Comparison of ENCODE assay signal across 8 mouse cellular contexts in the genomic region with DNA sequence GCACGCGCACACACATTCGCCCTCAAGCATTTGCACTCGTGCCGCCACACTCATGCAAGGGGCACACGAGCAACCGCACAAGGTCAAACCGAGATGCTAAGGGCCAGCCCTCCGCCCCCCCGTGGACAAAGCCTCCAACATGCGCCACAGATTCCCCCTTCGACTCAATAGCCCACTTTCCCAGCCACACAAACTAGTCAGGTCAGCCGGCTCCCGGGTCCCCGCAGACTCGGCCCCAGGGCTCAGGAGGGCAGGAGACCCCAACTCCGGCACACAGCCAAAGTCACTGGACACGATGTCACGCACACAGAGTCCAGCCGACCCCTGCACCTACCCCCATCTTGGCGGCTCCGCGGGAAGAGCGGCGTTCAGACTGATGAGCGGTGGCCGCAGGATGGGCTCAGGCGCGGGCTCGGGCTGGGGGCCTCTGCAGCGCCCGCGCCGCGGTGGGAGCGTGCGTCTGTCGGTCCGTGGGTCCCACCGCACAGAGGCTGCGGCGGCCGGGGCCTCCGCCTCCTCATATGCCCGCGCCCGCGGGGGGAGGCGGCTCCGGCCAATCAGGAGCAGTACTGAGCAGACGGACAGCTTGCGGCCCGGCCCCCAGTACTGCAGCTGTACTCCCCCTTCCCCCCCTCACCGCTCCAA. TPM values are rescaled to one million over a fixed set of nuclear protein-coding genes. Genes with fewer than 3 reads are reported as not detected.
DNase-seq lines count a peak whose midpoint lies in the region; ATAC-seq lines count a peak whose summit lies in the region.

TSS of gene Atp1a3 (minus strand) at position 538 of the 645 bp plus-strand sequence.

- peak within 1 kb of the TSS; percentile 93 for H3K27ac ChIP-seq in forebrain, embryonic 12.5 days
- no peak within 1 kb of the TSS for H3K27ac ChIP-seq in liver, embryonic 16.5 days (ENCODE audit: low read length)

- peaks cover 68% of the 10 kb centered on the region for H3K27me3 ChIP-seq in forebrain, embryonic 12.5 days
- peaks cover 63% of the 10 kb centered on the region for H3K27me3 ChIP-seq in liver, embryonic 16.5 days (ENCODE audit: control insufficient read depth, insufficient read depth, low read depth, low read length)

- peak within 1 kb of the TSS; percentile 84 for H3K4me2 ChIP-seq in forebrain, embryonic 12.5 days
- peak within 1 kb of the TSS; percentile 41; the same call in 1 of the 2 replicates for H3K4me2 ChIP-seq in liver, embryonic 16.5 days (ENCODE audit: low read depth, low read length)

- no peaks in the 10 kb centered on the region for H3K9me3 ChIP-seq in forebrain, embryonic 12.5 days
- H3K9me3 ChIP-seq in liver, embryonic 16.5 days (replicated peaks; ENCODE audit: control insufficient read depth, low read length), result no peaks in the 10 kb centered on the region

- ATAC-seq in forebrain, embryonic 12.5 days (ENCODE audit: low FRiP score), result peak; percentile 87
- no peak; the same call in 1 of the 2 replicates for ATAC-seq in liver, embryonic 16.5 days (ENCODE audit: low read depth)

- peak within 1 kb of the TSS; percentile 74 for H3K9ac ChIP-seq in forebrain, embryonic 12.5 days
- no peak within 1 kb of the TSS for H3K9ac ChIP-seq in liver, embryonic 16.5 days (ENCODE audit: low read depth, low read length)

- 1% methylated on average over 44 of the region's 54 CpGs for WGBS in forebrain, embryonic 12.5 days
- WGBS in liver, embryonic 16.5 days (ENCODE audit: insufficient replicate concordance), result 4% methylated on average over 49 of the region's 54 CpGs

- DNase-seq in kidney, postnatal 10 days, result peak; percentile 39
- DNase-seq in kidney, adult 8-10 months, result no peak
- peak; percentile 79 for DNase-seq in brain, embryonic 18.5 days (ENCODE audit: low read depth, low spot score)
- DNase-seq in layer of hippocampus, adult 18-20 months (ENCODE audit: low spot score in 2 of 2), result peak; percentile 76 to 89
- DNase-seq in right cerebral cortex, adult 18-20 months, result peak; percentile 92
- no peak for DNase-seq in spleen, adult 12 weeks (ENCODE audit: low spot score)

- no peaks in the 10 kb centered on the region for H3K36me3 ChIP-seq in forebrain, embryonic 12.5 days (replicated peaks)
- no peaks in the 10 kb centered on the region for H3K36me3 ChIP-seq in liver, embryonic 16.5 days (ENCODE audit: control insufficient read depth, insufficient read depth)

- H3K4me1 ChIP-seq in forebrain, embryonic 12.5 days, result peaks cover 76% of the 10 kb centered on the region
- H3K4me1 ChIP-seq in liver, embryonic 16.5 days (ENCODE audit: control insufficient read depth, low read depth, low read length), result no peaks in the 10 kb centered on the region; the same call in 1 of the 2 replicates

- peak within 1 kb of the TSS; percentile 65 for H3K4me3 ChIP-seq in forebrain, embryonic 12.5 days (replicated peaks)
- peak within 1 kb of the TSS; percentile 39 for H3K4me3 ChIP-seq in liver, embryonic 16.5 days (ENCODE audit: low read depth, low read length)

RNA-seq across cellular contexts. Expression of gene Atp1a3, which starts in this region (rescaled TPM):
- 68.2 and 87.4 TPM in 2 replicates for polyA plus RNA-seq in forebrain, embryonic 12.5 days (2016; fragmentation: Nextera tagmentation; extraction: Ambion mirVana)
- total RNA-seq in layer of hippocampus, adult 18-20 months (2021), result 1,000 to 10,000 TPM; 2,544 to 2,610 TPM
- 0.95 and 1.1 TPM in 2 replicates for polyA plus RNA-seq in liver, embryonic 16.5 days (2015; fragmentation: Nextera tagmentation; extraction: Ambion mirVana)

Comparison
In these comparisons a context has a peak if more than half of its experiments do, and no peak if none do; other contexts are left out.
1. RNA of gene Atp1a3 (polyA plus RNA-seq): 68.2 to 87.4 TPM in forebrain, embryonic 12.5 days; 0.95 to 1.1 TPM in liver, embryonic 16.5 days; every median in the first group is over 10 times any median in the second.
2. DNase-seq: peak in kidney, postnatal 10 days (single experiment), brain, embryonic 18.5 days (single experiment), layer of hippocampus, adult 18-20 months (2 of 2) and right cerebral cortex, adult 18-20 months (single experiment); none in kidney, adult 8-10 months (0 of 2) and spleen, adult 12 weeks (single experiment).